Mouse (Mus musculus): Measurements from ENCODE around the gene Fam207a. TPM values are rescaled to one million over a fixed set of nuclear protein-coding genes. Genes with fewer than 3 reads are reported as not detected.

Fam207a gene
- 32.0 TPM for polyA plus RNA-seq (2017; shearing (Covaris generic))

GRCm38 (mm10) chr10:77515385-77516348, at the start of gene Fam207a:
TSS of gene Fam207a (minus strand) at chr10:77515785.

DNA sequence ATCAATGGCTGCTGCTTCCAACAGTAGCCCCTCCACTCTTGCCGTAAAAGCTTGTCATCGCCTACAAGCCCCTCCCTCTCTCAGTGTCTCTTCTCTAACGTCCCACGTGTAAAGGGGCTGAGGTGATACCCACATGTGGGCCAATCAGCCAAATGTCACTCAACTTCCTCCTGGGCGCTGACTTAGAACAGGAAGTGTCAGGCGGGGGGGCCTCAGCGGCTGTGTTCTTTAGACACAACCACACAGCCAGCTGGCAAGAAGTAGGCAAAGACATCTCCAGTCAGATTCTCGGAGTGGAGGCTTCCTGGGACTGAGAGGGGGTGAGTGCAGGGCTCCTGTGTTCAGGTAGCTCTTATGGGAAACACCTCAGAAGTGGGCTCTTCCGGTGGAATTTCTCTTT, 14.6 kb upstream of the Fam207a start, which contains the start of gene Itgb2:
TSS of gene Itgb2 (plus strand) at position 113 of the 400 bp plus-strand sequence.

Other genes with a start within 250 kb of the Fam207a start
- gene Adarb1, start 97.5 kb downstream of the Fam207a start, polyA plus RNA-seq (2017; shearing (Covaris generic)) = 1.5 TPM
- 374 TPM for gene Itgb2, start 14.5 kb upstream of the Fam207a start, polyA plus RNA-seq (2017; shearing (Covaris generic))
- 123 TPM for gene Pttg1ip, start 65.9 kb upstream of the Fam207a start, polyA plus RNA-seq (2017; shearing (Covaris generic))
- 113 TPM for gene Sumo3, start 90.3 kb upstream of the Fam207a start, polyA plus RNA-seq (2017; shearing (Covaris generic))
- not detected for gene Gm49325, start 90.4 kb upstream of the Fam207a start, polyA plus RNA-seq (2017; shearing (Covaris generic))
- 55.7 TPM for gene Ube2g2, start 106.5 kb upstream of the Fam207a start, polyA plus RNA-seq (2017; shearing (Covaris generic))
- gene Tspear, start 170.8 kb upstream of the Fam207a start, polyA plus RNA-seq (2017; shearing (Covaris generic)) = not detected
- not detected for gene Gm19402, start 175.0 kb upstream of the Fam207a start, polyA plus RNA-seq (2017; shearing (Covaris generic))
- gene Gm9508, start 181.4 kb upstream of the Fam207a start, polyA plus RNA-seq (2017; shearing (Covaris generic)) = not detected
- gene Gm10272, start 190.8 kb upstream of the Fam207a start, polyA plus RNA-seq (2017; shearing (Covaris generic)) = not detected
- not detected for gene Gm10024, start 195.7 kb upstream of the Fam207a start, polyA plus RNA-seq (2017; shearing (Covaris generic))
- gene Gm10142, start 200.0 kb upstream of the Fam207a start, polyA plus RNA-seq (2017; shearing (Covaris generic)) = not detected
- not detected for gene Krtap12-1, start 204.8 kb upstream of the Fam207a start, polyA plus RNA-seq (2017; shearing (Covaris generic))
- not detected for gene Gm10100, start 210.7 kb upstream of the Fam207a start, polyA plus RNA-seq (2017; shearing (Covaris generic))
- not detected for gene Gm18596, start 226.9 kb upstream of the Fam207a start, polyA plus RNA-seq (2017; shearing (Covaris generic))
- gene Gm9736, start 235.6 kb upstream of the Fam207a start, polyA plus RNA-seq (2017; shearing (Covaris generic)) = not detected
- not detected for gene Gm3233, start 243.9 kb upstream of the Fam207a start, polyA plus RNA-seq (2017; shearing (Covaris generic))

All from naive thymus-derived CD4-positive, alpha-beta T cell, adult 5 months (primary cell).